ENCODE assay signal across 8 mouse cellular contexts in genomic region chr12:38342657-38343056, GRCm38 (mm10).
DNase-seq lines count a peak whose midpoint lies in the region; ATAC-seq and TF ChIP-seq lines count a peak whose summit lies in the region.

No protein-coding gene starts in this region.

- H3K9me3 ChIP-seq in heart, postnatal 0 days (replicated peaks; ENCODE audit: control insufficient read depth, low read length) = no peaks in the 10 kb centered on the region

- ATAC-seq in heart, postnatal 0 days (ENCODE audit: insufficient read depth, low read depth) = peak; percentile 64; the same call in 1 of the 2 replicates

- TF ChIP-seq CTCF in heart, postnatal 0 days (IDR thresholded peaks at IDR 0.05; ENCODE audit: low read depth) = peak; percentile 86
- peak; percentile 82 for TF ChIP-seq CTCF in cerebellum, adult 2 months (IDR thresholded peaks at IDR 0.05; ENCODE audit: borderline replicate concordance, insufficient read depth, low read depth, low read length)

- no peak overlapping the region for H3K4me3 ChIP-seq in heart, postnatal 0 days (ENCODE audit: low read depth, low read length)
- no peak overlapping the region for H3K4me3 ChIP-seq in cerebellum, adult 2 months (replicated peaks; ENCODE audit: insufficient read depth, low read depth, low read length)

- H3K36me3 ChIP-seq in heart, postnatal 0 days (replicated peaks; ENCODE audit: control insufficient read depth, insufficient read depth, low read length) = no peaks in the 10 kb centered on the region

- no peaks in the 10 kb centered on the region for H3K4me1 ChIP-seq in heart, postnatal 0 days (ENCODE audit: control insufficient read depth, insufficient read depth)
- peaks cover 3% of the 10 kb centered on the region; the same call in 1 of the 2 replicates for H3K4me1 ChIP-seq in cerebellum, adult 2 months (ENCODE audit: control insufficient read depth, insufficient read depth, low read length)

- no peak for TF ChIP-seq EP300 in heart, postnatal 0 days (IDR thresholded peaks at IDR 0.05; ENCODE audit: low read depth)

- intact Hi-C loops in left cerebral cortex, postnatal 4 days (cut with DNase I) = loop anchor here (2.0 to 10.0 kb wide), 3 partner anchors 208 to 1150 kb away; no protein-coding TSS in a partner anchor

- H3K27ac ChIP-seq in heart, postnatal 0 days (ENCODE audit: low read depth) = no peak overlapping the region
- H3K27ac ChIP-seq in cerebellum, adult 2 months (ENCODE audit: insufficient read depth, low read length) = no peak overlapping the region

- H3K27me3 ChIP-seq in heart, postnatal 0 days (ENCODE audit: control insufficient read depth, insufficient read depth, low read length) = no peaks in the 10 kb centered on the region
- no peaks in the 10 kb centered on the region for H3K27me3 ChIP-seq in cerebellum, adult 2 months (ENCODE audit: control insufficient read depth, insufficient read depth, low read length)

- DNase-seq in heart, postnatal 0 days (ENCODE audit: low spot score) = peak; percentile 78
- DNase-seq in heart, adult 11 months = no peak
- peak; percentile 74 to 82 for DNase-seq in cerebellum, adult 2 months
- DNase-seq in forelimb bud, embryonic 11.5 days (ENCODE audit: low read depth, low spot score) = peak; percentile 64
- DNase-seq in kidney, adult 8-10 months = peak; percentile 13 to 41
- peak; percentile 77 for DNase-seq in left cerebral cortex, postnatal 4 days
- DNase-seq in neural tube, embryonic 10.5 days (ENCODE audit: extremely low spot score, low spot score) = peak; percentile 45
- DNase-seq in thymus, postnatal 0 days (ENCODE audit: low spot score) = peak; percentile 3

- 12% methylated on average over 6 of the region's 6 CpGs for WGBS in heart, postnatal 0 days
- WGBS in cerebellum, adult 2 months = 6% methylated on average over 6 of the region's 6 CpGs

- 0 out of 2 replicates have a peak overlapping the region, but pooled peaks have one; percentile 6 for H3K4me2 ChIP-seq in heart, postnatal 0 days (ENCODE audit: low read depth, low read length)

- TF ChIP-seq POLR2A in cerebellum, adult 2 months (IDR thresholded peaks at IDR 0.05; ENCODE audit: borderline replicate concordance, insufficient read depth, low read length) = no peak

- H3K9ac ChIP-seq in heart, postnatal 0 days (replicated peaks; ENCODE audit: low read depth, low read length) = no peak overlapping the region
